8 mouse cellular contexts compared by ENCODE assay signal in genomic region chr1:167283441-167284257, GRCm38 (mm10). TPM values are rescaled to one million over a fixed set of nuclear protein-coding genes. Genes with fewer than 3 reads are reported as not detected.
DNase-seq lines count a peak whose midpoint lies in the region; ATAC-seq and TF ChIP-seq lines count a peak whose summit lies in the region.

No protein-coding gene starts in this region.

- DNase-seq in urinary bladder, postnatal 14 days (ENCODE audit: low spot score), result peak; percentile 48
- DNase-seq in urinary bladder, adult 2 months (ENCODE audit: low spot score), result no peak
- peak; percentile 60 to 63 for DNase-seq in cerebellum, adult 2 months
- peak; percentile 76 for DNase-seq in forelimb bud, embryonic 11.5 days (ENCODE audit: low read depth, low spot score)
- DNase-seq in liver, embryonic 14.5 days (ENCODE audit: low read depth in 3 of 3, low spot score in 3 of 3), result no peak
- peak; percentile 80 for DNase-seq in neural tube, embryonic 10.5 days (ENCODE audit: extremely low spot score, low spot score)
- DNase-seq in testis, postnatal 10 days (ENCODE audit: low spot score), result peak; percentile 66

- H3K4me3 ChIP-seq in cerebellum, adult 2 months (replicated peaks; ENCODE audit: insufficient read depth, low read depth, low read length), result peak overlapping the region; percentile 82
- peak overlapping the region; percentile 91 for H3K4me3 ChIP-seq in kidney, embryonic 14.5 days (ENCODE audit: low read length)
- H3K4me3 ChIP-seq in liver, embryonic 14.5 days (ENCODE audit: insufficient read depth in 1 of 2, low read depth in 2 of 2, low read length in 2 of 2), result peak overlapping the region; percentile 79 to 86

- TF ChIP-seq CTCF in cerebellum, adult 2 months (IDR thresholded peaks at IDR 0.05; ENCODE audit: borderline replicate concordance, insufficient read depth, low read depth, low read length), result no peak
- no peak for TF ChIP-seq CTCF in liver, embryonic 14.5 days (IDR thresholded peaks at IDR 0.05; ENCODE audit: low read depth)

- peak overlapping the region; percentile 89 for H3K9ac ChIP-seq in kidney, embryonic 14.5 days (ENCODE audit: low read depth, low read length)
- H3K9ac ChIP-seq in liver, embryonic 14.5 days (replicated peaks), result peak overlapping the region; percentile 78

- H3K4me2 ChIP-seq in kidney, embryonic 14.5 days (replicated peaks; ENCODE audit: low read depth, low read length), result peak overlapping the region; percentile 76
- peak overlapping the region; percentile 99 for H3K4me2 ChIP-seq in liver, embryonic 14.5 days (ENCODE audit: low read depth)

- H3K27me3 ChIP-seq in cerebellum, adult 2 months (ENCODE audit: control insufficient read depth, insufficient read depth, low read length), result no peaks in the 10 kb centered on the region
- H3K27me3 ChIP-seq in kidney, embryonic 14.5 days (ENCODE audit: control insufficient read depth, insufficient read depth, low read length), result no peaks in the 10 kb centered on the region
- peaks cover 6% of the 10 kb centered on the region for H3K27me3 ChIP-seq in liver, embryonic 14.5 days (ENCODE audit: control insufficient read depth, insufficient read depth, low read length)

- no peaks in the 10 kb centered on the region for H3K9me3 ChIP-seq in kidney, embryonic 14.5 days (ENCODE audit: control insufficient read depth, low read length)
- no peaks in the 10 kb centered on the region for H3K9me3 ChIP-seq in liver, embryonic 14.5 days (ENCODE audit: control insufficient read depth, low read length)

- TF ChIP-seq POLR2A in cerebellum, adult 2 months (IDR thresholded peaks at IDR 0.05; ENCODE audit: borderline replicate concordance, insufficient read depth, low read length), result no peak

- 1% methylated on average over 44 of the region's 44 CpGs for WGBS in cerebellum, adult 2 months
- under 1% methylated on average over 44 of the region's 44 CpGs for WGBS in kidney, embryonic 14.5 days
- under 1% methylated on average over 44 of the region's 44 CpGs for WGBS in liver, embryonic 14.5 days (ENCODE audit: insufficient replicate concordance)

- peaks cover 4% of the 10 kb centered on the region; the same call in 1 of the 2 replicates for H3K36me3 ChIP-seq in kidney, embryonic 14.5 days (ENCODE audit: control insufficient read depth, insufficient read depth, low read length)
- H3K36me3 ChIP-seq in liver, embryonic 14.5 days (replicated peaks; ENCODE audit: control insufficient read depth, insufficient read depth, low read depth), result no peaks in the 10 kb centered on the region

- TF ChIP-seq EP300 in liver, embryonic 14.5 days (IDR thresholded peaks at IDR 0.05; ENCODE audit: low read depth), result 0 out of 2 replicates have a peak, but pooled peaks have one; percentile 4

- peaks cover 9% of the 10 kb centered on the region for H3K4me1 ChIP-seq in cerebellum, adult 2 months (ENCODE audit: control insufficient read depth, insufficient read depth, low read length)
- H3K4me1 ChIP-seq in kidney, embryonic 14.5 days (ENCODE audit: control insufficient read depth, insufficient read depth, low read length), result 0 out of 2 replicates have a peak, but pooled peaks cover 3% of the 10 kb centered on the region
- peaks cover 27 to 38% of the 10 kb centered on the region in 2 experiments for H3K4me1 ChIP-seq in liver, embryonic 14.5 days (replicated peaks; ENCODE audit: control insufficient read depth in 2 of 2, insufficient read depth in 2 of 2, low read length in 1 of 2)

- H3K27ac ChIP-seq in cerebellum, adult 2 months (ENCODE audit: insufficient read depth, low read length), result 0 out of 2 replicates have a peak overlapping the region, but pooled peaks have one; percentile 89
- H3K27ac ChIP-seq in kidney, embryonic 14.5 days (ENCODE audit: low read depth, low read length), result peak overlapping the region; percentile 96
- peak overlapping the region; percentile 55 for H3K27ac ChIP-seq in liver, embryonic 14.5 days

- ATAC-seq in kidney, embryonic 14.5 days (ENCODE audit: low FRiP score, low TSS enrichment), result peak; percentile 48
- 0 out of 2 replicates have a peak, but pooled peaks have one; percentile 3 for ATAC-seq in liver, embryonic 14.5 days (ENCODE audit: insufficient read depth)

RNA-seq across cellular contexts. Expression of gene Uck2, which starts 1.5 kb away (rescaled TPM):
- polyA plus RNA-seq in urinary bladder, adult 2 months (2012; rRNA removed), result 12.0 and 19.0 TPM in 2 replicates
- 20.7 and 24.3 TPM in 2 replicates for polyA plus RNA-seq in cerebellum, adult 2 months (2012; rRNA removed)
- polyA plus RNA-seq in kidney, embryonic 14.5 days (2014; fragmentation: Nextera tagmentation; extraction: Ambion mirVana), result 103 and 104 TPM in 2 replicates
- polyA plus RNA-seq in liver, embryonic 14.5 days (2012; rRNA removed), result 15.3 and 17.6 TPM in 2 replicates
- polyA plus RNA-seq in liver, embryonic 14.5 days (2014; fragmentation: Nextera tagmentation; extraction: Ambion mirVana), result 42.6 and 43.4 TPM in 2 replicates

RNA-seq across cellular contexts. Expression of gene Tmco1, which starts 24.5 kb away (rescaled TPM):
- 120 and 134 TPM in 2 replicates for polyA plus RNA-seq in urinary bladder, adult 2 months (2012; rRNA removed)
- 71.7 and 74.9 TPM in 2 replicates for polyA plus RNA-seq in cerebellum, adult 2 months (2012; rRNA removed)
- polyA plus RNA-seq in kidney, embryonic 14.5 days (2014; fragmentation: Nextera tagmentation; extraction: Ambion mirVana), result 86.5 and 121 TPM in 2 replicates
- 33.4 and 43.4 TPM in 2 replicates for polyA plus RNA-seq in liver, embryonic 14.5 days (2012; rRNA removed)
- polyA plus RNA-seq in liver, embryonic 14.5 days (2014; fragmentation: Nextera tagmentation; extraction: Ambion mirVana), result 64.1 and 65.4 TPM in 2 replicates

Comparison
In these comparisons a context has a peak if more than half of its experiments do, and no peak if none do; other contexts are left out.
1. DNase-seq: peak in urinary bladder, postnatal 14 days (single experiment), cerebellum, adult 2 months (2 of 2), forelimb bud, embryonic 11.5 days (single experiment), neural tube, embryonic 10.5 days (single experiment) and testis, postnatal 10 days (single experiment); none in urinary bladder, adult 2 months (single experiment) and liver, embryonic 14.5 days (0 of 3).
2. Peak in every context shown above with its lines, with median percentiles within 50 percentile points of each other: H3K27ac ChIP-seq and H3K4me3 ChIP-seq.